Mouse (Mus musculus) CH12.LX (cell line): ENCODE data around the gene Krtap1-3.

Experiments used
- CHD2 ChIP-seq: IDR thresholded peaks from 2 replicates; pipeline ENCODE4 v1.6.1; 2011; ENCODE audit warnings: low read length, improper control_type of control experiment
- CTCF ChIP-seq, 2 experiments: IDR thresholded peaks in 1 of 2; conservative IDR thresholded peaks in 1 of 2; 2 replicates each; pipeline ENCODE4 v1.5.1; 2011 to 2012; ENCODE audit warnings: low read depth in 2 of 2, low read length in 2 of 2, improper control_type of control experiment in 1 of 2, inconsistent platforms in 1 of 2, mild to moderate bottlenecking in 1 of 2, moderate library complexity in 1 of 2
- EP300 ChIP-seq: IDR thresholded peaks from 2 replicates; pipeline ENCODE4 v1.6.1; 2011; ENCODE audit warnings: low read length, improper control_type of control experiment
- MAFK ChIP-seq: IDR thresholded peaks from 2 replicates; pipeline ENCODE4 v1.6.1; 2011; ENCODE audit warnings: low read length, improper control_type of control experiment; ENCODE audit not compliant: insufficient replicate concordance
- MAX ChIP-seq: IDR thresholded peaks from 2 replicates; pipeline ENCODE4 v1.6.1; 2011; ENCODE audit warnings: low read length, improper control_type of control experiment
- MEF2A ChIP-seq: IDR thresholded peaks from 2 replicates; pipeline ENCODE4 v1.6.1; 2014; ENCODE audit warnings: low read depth, mild to moderate bottlenecking, inconsistent platforms, low read length, improper control_type of control experiment, borderline replicate concordance
- MYC ChIP-seq: IDR thresholded peaks from 2 replicates; pipeline ENCODE4 v1.6.1; 2011; ENCODE audit warnings: low read depth, mild to moderate bottlenecking, improper control_type of control experiment, low read length
- NELFE ChIP-seq: IDR thresholded peaks from 2 replicates; pipeline ENCODE4 v1.6.1; 2011; ENCODE audit warnings: low read depth, low read length, improper control_type of control experiment
- POLR2A ChIP-seq: IDR thresholded peaks from 2 replicates; pipeline ENCODE4 v1.6.1; 2011; ENCODE audit warnings: low read depth, mild to moderate bottlenecking, improper control_type of control experiment, low read length
- SIN3A ChIP-seq: IDR thresholded peaks from 2 replicates; pipeline ENCODE4 v1.6.1; 2012; ENCODE audit warnings: low read length, improper control_type of control experiment, inconsistent platforms
- ZKSCAN1 ChIP-seq: IDR thresholded peaks from 2 replicates; pipeline ENCODE4 v1.6.1; 2012; ENCODE audit warnings: low read depth, inconsistent platforms, low read length, improper control_type of control experiment, borderline replicate concordance

DNA sequence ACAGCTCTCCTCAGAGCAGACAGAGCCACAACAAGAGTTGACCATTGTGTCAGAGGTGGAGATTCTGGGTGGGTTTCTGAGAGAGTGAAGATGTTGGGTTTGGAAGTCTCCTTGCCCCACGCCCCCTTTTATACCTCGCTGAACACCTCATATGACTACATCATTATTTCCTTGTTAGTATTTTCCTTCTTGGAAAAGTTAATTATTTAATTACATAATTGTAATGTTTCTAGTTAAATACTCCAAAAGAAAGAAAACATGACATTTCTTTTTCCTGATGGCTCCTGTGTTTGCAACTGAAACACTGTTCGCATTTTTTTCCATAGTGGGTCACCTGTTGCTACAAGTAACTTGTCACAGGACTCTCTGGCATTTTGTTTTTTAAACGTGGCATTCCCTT is 37.0 kb upstream of the Krtap1-3 start, which contains the start of gene Krtap4-1:
- TF ChIP-seq SIN3A (no peak), CTCF (conservative IDR thresholded peaks at IDR 0.05 in 1 of 2, IDR thresholded peaks at IDR 0.05 in 1 of 2; ENCODE audit: low read depth in 2 of 2, low read length in 2 of 2) (no peak), POLR2A (no peak), MAX (no peak), ZKSCAN1 (no peak), CHD2 (no peak), MAFK (no peak), EP300 (no peak), NELFE (no peak), MYC (no peak), MEF2A (no peak)
